Mouse (Mus musculus) bone marrow macrophage, adult 2 months (primary cell): ENCODE results near the gene Zzz3.

Source experiments
- CTCF ChIP-seq: IDR thresholded peaks from 2 replicates; pipeline ENCODE4 v1.5.1; 2012; ENCODE audit warnings: low read depth, mild to moderate bottlenecking, low read length, moderate library complexity
- POLR2A ChIP-seq: IDR thresholded peaks from 2 replicates; pipeline ENCODE4 v1.6.1; 2012; ENCODE audit warnings: mild to moderate bottlenecking, low read depth, low read length, borderline replicate concordance

DNA sequence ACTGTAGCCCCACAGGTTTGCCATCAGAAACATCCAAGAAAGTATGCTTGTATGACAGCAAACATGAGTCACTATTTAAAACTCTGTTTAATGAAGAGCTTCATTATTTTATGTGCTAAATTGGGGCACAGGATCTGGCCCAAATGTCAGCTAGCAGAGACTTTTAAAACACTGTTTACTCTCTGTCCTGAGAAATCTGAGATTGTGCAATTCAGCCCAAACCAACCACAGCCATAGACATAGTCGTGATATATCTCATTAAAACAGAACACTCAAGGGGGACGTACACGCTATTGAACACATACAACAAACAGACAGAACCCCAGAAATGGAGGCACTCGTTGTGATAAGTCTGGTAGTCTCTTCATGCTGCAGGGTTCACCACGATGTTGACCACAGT, 95.2 kb downstream of the Zzz3 start:
- no peak for TF ChIP-seq CTCF
- TF ChIP-seq POLR2A: no peak
